Comparison of ENCODE assay signal across 8 mouse cellular contexts in the genomic region with DNA sequence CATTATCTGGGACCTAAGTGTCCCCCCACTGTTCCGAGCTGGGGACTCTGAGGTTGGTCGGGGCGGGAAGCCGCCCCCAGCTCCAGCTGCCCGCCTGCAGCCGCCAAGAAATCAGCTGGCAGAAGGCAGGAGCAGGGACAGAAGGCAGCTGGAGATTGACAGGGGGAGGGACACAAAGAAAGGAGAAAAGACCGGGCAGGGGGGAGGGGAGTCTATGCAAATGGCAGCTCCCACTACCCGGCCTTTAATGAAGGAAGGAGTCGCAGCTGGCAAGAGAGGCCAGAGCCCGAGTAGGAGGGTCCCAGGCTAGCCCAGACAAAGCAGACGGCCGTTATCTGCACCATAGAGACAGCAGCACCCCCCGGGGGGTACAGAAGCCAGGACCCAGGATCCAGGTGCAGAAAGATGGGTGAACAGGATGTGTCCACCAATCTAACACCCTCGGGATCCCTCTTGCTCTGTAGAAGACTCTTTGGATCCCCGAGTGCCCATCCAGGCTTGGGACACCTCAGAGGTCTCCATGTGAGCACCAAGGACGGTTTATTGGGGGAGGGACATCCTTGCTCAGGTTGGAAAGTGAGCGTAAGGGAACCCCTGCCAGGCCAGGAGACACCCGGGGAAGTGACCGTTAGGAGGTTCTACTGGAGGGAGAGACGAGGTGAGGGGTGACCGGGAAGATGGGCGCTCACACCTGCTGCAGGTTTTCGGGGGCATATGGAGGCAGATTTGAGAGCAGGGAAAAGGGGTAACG. TPM values are rescaled to one million over a fixed set of nuclear protein-coding genes. Genes with fewer than 3 reads are reported as not detected.
A peak's percentile ranks its signal among the peaks of the same experiment; 100 is the strongest.
DNase-seq lines count a peak whose midpoint lies in the region; ATAC-seq lines count a peak whose summit lies in the region.

No protein-coding gene starts in this region.

- H3K27me3 ChIP-seq in megakaryocyte, embryonic 14.5 days (replicated peaks), result peaks cover 83% of the 10 kb centered on the region
- peaks cover 61% of the 10 kb centered on the region for H3K27me3 ChIP-seq in limb, embryonic 13.5 days
- H3K27me3 ChIP-seq in neural tube, embryonic 12.5 days (replicated peaks), result peaks cover 17% of the 10 kb centered on the region; the same call in 1 of the 2 replicates

- 2% methylated on average over 24 of the region's 24 CpGs for WGBS in limb, embryonic 13.5 days
- WGBS in neural tube, embryonic 12.5 days, result 2% methylated on average over 24 of the region's 24 CpGs

- intact Hi-C loops in heart, postnatal 14 days (cut with DNase I), result loop anchor here (1.0 kb wide), 1 partner anchor 14 kb away; no protein-coding TSS in a partner anchor
- intact Hi-C loops in gastrocnemius, postnatal 14 days (cut with DNase I; ENCODE audit: low total_unique reads), result no loop called here

- H3K36me3 ChIP-seq in megakaryocyte, embryonic 14.5 days (replicated peaks; ENCODE audit: low read length), result no peaks in the 10 kb centered on the region
- H3K36me3 ChIP-seq in limb, embryonic 13.5 days, result no peaks in the 10 kb centered on the region
- no peaks in the 10 kb centered on the region for H3K36me3 ChIP-seq in neural tube, embryonic 12.5 days

- peak overlapping the region; percentile 95 for H3K4me3 ChIP-seq in megakaryocyte, embryonic 14.5 days (replicated peaks)
- H3K4me3 ChIP-seq in limb, embryonic 13.5 days, result peak overlapping the region; percentile 83
- H3K4me3 ChIP-seq in neural tube, embryonic 12.5 days, result peak overlapping the region; percentile 91

- DNase-seq in embryo, embryonic 10 days (ENCODE audit: low spot score), result peak; percentile 75
- DNase-seq in heart, postnatal 14 days, result peak; percentile 45 to 62
- DNase-seq in urinary bladder, postnatal 10 days (ENCODE audit: low spot score), result no peak
- DNase-seq in gastrocnemius, postnatal 14 days, result no peak

- peak overlapping the region; percentile 97 for H3K4me2 ChIP-seq in limb, embryonic 13.5 days (replicated peaks)
- peak overlapping the region; percentile 97 for H3K4me2 ChIP-seq in neural tube, embryonic 12.5 days (replicated peaks)

- H3K9me3 ChIP-seq in megakaryocyte, embryonic 14.5 days, result no peaks in the 10 kb centered on the region
- H3K9me3 ChIP-seq in limb, embryonic 13.5 days, result no peaks in the 10 kb centered on the region
- no peaks in the 10 kb centered on the region for H3K9me3 ChIP-seq in neural tube, embryonic 12.5 days

- peak overlapping the region; percentile 93 for H3K9ac ChIP-seq in limb, embryonic 13.5 days
- peak overlapping the region; percentile 99 for H3K9ac ChIP-seq in neural tube, embryonic 12.5 days

- no peak for ATAC-seq in megakaryocyte, adult 5-6 weeks (ENCODE audit: poor library complexity, severe bottlenecking)
- 0 out of 2 replicates have a peak, but pooled peaks have one; percentile 4 for ATAC-seq in limb, embryonic 13.5 days (ENCODE audit: low FRiP score, low read depth)
- peak; percentile 42 for ATAC-seq in neural tube, embryonic 12.5 days (ENCODE audit: low FRiP score, low read depth)

- H3K4me1 ChIP-seq in megakaryocyte, embryonic 14.5 days, result peaks cover 88% of the 10 kb centered on the region
- H3K4me1 ChIP-seq in limb, embryonic 13.5 days, result peaks cover 61% of the 10 kb centered on the region
- H3K4me1 ChIP-seq in neural tube, embryonic 12.5 days, result peaks cover 57% of the 10 kb centered on the region

- no peak overlapping the region for H3K27ac ChIP-seq in limb, embryonic 13.5 days
- H3K27ac ChIP-seq in neural tube, embryonic 12.5 days, result peak overlapping the region; percentile 89

RNA-seq across cellular contexts. Expression of a gene that starts 1.3 kb away (rescaled TPM):
- polyA plus RNA-seq in megakaryocyte, embryonic 14.5 days (2012; ENCODE audit: insufficient read depth, low replicate concordance), result 24.6 and 26.9 TPM in 2 replicates
- 18.1 and 18.6 TPM in 2 replicates for total RNA-seq in megakaryocyte, adult 5-6 weeks (2015)
- 17.3 and 52.6 TPM in 2 replicates for total RNA-seq in megakaryocyte, adult 5-6 weeks (2017)
- total RNA-seq in heart, postnatal 14 days (2021), result 10 to 100 TPM; 60.3 to 64.8 TPM
- 100 and 106 TPM in 2 replicates for polyA plus RNA-seq in limb, embryonic 13.5 days (2015; fragmentation: Nextera tagmentation; extraction: Ambion mirVana)
- 294 and 314 TPM in 2 replicates for polyA plus RNA-seq in neural tube, embryonic 12.5 days (2016; fragmentation: Nextera tagmentation; extraction: Ambion mirVana)
- 10 to 100 TPM; 38.2 to 44.4 TPM for total RNA-seq in gastrocnemius, postnatal 14 days (2021)

RNA-seq across cellular contexts. Expression of a gene that starts 37.2 kb away (rescaled TPM):
- 0.22 TPM in 1 of 2 replicates, not detected in the other for polyA plus RNA-seq in megakaryocyte, embryonic 14.5 days (2012; ENCODE audit: insufficient read depth, low replicate concordance)
- total RNA-seq in megakaryocyte, adult 5-6 weeks (2015), result not detected in 2 replicates
- not detected in 2 replicates for total RNA-seq in megakaryocyte, adult 5-6 weeks (2017)
- total RNA-seq in heart, postnatal 14 days (2021), result not detected
- polyA plus RNA-seq in limb, embryonic 13.5 days (2015; fragmentation: Nextera tagmentation; extraction: Ambion mirVana), result not detected in 2 replicates
- not detected in 2 replicates for polyA plus RNA-seq in neural tube, embryonic 12.5 days (2016; fragmentation: Nextera tagmentation; extraction: Ambion mirVana)
- total RNA-seq in gastrocnemius, postnatal 14 days (2021), result not detected

Comparison
In these comparisons a context has a peak if more than half of its experiments do, and no peak if none do; other contexts are left out.
1. DNase-seq: peak in embryo, embryonic 10 days (single experiment) and heart, postnatal 14 days (2 of 2); none in urinary bladder, postnatal 10 days (single experiment) and gastrocnemius, postnatal 14 days (single experiment).
2. Peak in every context shown above with its lines, with median percentiles within 50 percentile points of each other: H3K4me3 ChIP-seq.